Mouse (Mus musculus) left cerebral cortex, postnatal 10 days (tissue): ENCODE data around the gene Lmod1. TPM values are rescaled to one million over a fixed set of nuclear protein-coding genes. Genes with fewer than 3 reads are reported as not detected.
A peak's percentile ranks its signal among the peaks of the same experiment; 100 is the strongest.

Experiments
- DNase-seq, 2 experiments: peaks; one replicate each; pipeline ENCODE4 v3.0.0; 2021 to 2022; ENCODE audit warnings: low spot score in 2 of 2, mixed read lengths in 1 of 2; ENCODE audit errors: extremely low spot score in 1 of 2
- intact Hi-C: fragments of 180-260 bp; cut with DNase I; formaldehyde crosslinking; loops from one replicate; pipeline ENCODE4 v1.15.1; 2025
- total RNA-seq, 2 experiments: library from RNA; stranded (reverse); gene quantifications; 2 replicates each; pipeline ENCODE4 v1.2.3; 2021

Lmod1 gene
- under 1 TPM; 0.36 to 0.54 TPM for total RNA-seq

- DNase-seq, result peak in 1 of 2 experiments; percentile 75
Measured at GRCm38 (mm10) chr1:135324571-135324970, at the start of gene Lmod1. Lmod1 (plus strand) TSS chr1:135324807.

GRCm38 (mm10) chr1:135280646-135281045 lies 44.0 kb upstream of the Lmod1 start:
- DNase-seq, result peak; percentile 61 to 85
- intact Hi-C loops, result loop anchor here (5.0 kb wide), 1 partner anchor 87 kb away; no protein-coding TSS in a partner anchor

More at GRCm38 (mm10) chr1:135324571-135324970, at the start of gene Lmod1:
- intact Hi-C loops, result no loop called here

GRCm38 (mm10) chr1:135281841-135282240 lies 42.8 kb upstream of the Lmod1 start:
- intact Hi-C loops, result loop anchor here (5.0 kb wide), 1 partner anchor 85 kb away; no protein-coding TSS in a partner anchor
- no peak for DNase-seq

- no peak for DNase-seq
- intact Hi-C loops, result loop anchor here (5.0 kb wide), 1 partner anchor 85 kb away; no protein-coding TSS in a partner anchor
Measured at GRCm38 (mm10) chr1:135282536-135283286, 41.9 kb upstream of the Lmod1 start.

- DNase-seq, result peak in 1 of 2 experiments; percentile 65
- intact Hi-C loops, result loop anchor here (5.0 kb wide), 1 partner anchor 84 kb away; no protein-coding TSS in a partner anchor
Measured at GRCm38 (mm10) chr1:135283287-135283825, 41.3 kb upstream of the Lmod1 start.

- intact Hi-C loops, result loop anchor here (5.0 kb wide), 1 partner anchor 83 kb away; no protein-coding TSS in a partner anchor
- peak; percentile 48 to 87 for DNase-seq
Measured at GRCm38 (mm10) chr1:135283826-135284291, 40.7 kb upstream of the Lmod1 start, which contains the start of gene Rnpep. Rnpep (minus strand) TSS chr1:135284084.

- intact Hi-C loops, result no loop called here
- DNase-seq, result no peak
Measured at GRCm38 (mm10) chr1:135286311-135286710, 38.3 kb upstream of the Lmod1 start.

- intact Hi-C loops, result no loop called here
- DNase-seq, result no peak
Measured at GRCm38 (mm10) chr1:135290908-135291307, 33.7 kb upstream of the Lmod1 start.

- DNase-seq, result no peak
- intact Hi-C loops, result no loop called here
Measured at GRCm38 (mm10) chr1:135311356-135311755, 13.3 kb upstream of the Lmod1 start.

- intact Hi-C loops, result loop anchor here (2.0 kb wide), 1 partner anchor 57 kb away; no protein-coding TSS in a partner anchor
- DNase-seq, result no peak
Measured at GRCm38 (mm10) chr1:135312201-135312600, 12.4 kb upstream of the Lmod1 start.

GRCm38 (mm10) chr1:135313284-135314031 lies 11.1 kb upstream of the Lmod1 start, which contains the start of gene Timm17a:
Timm17a (minus strand) TSS chr1:135313778.
- DNase-seq, result peak; percentile 95
- intact Hi-C loops, result loop anchor here (2.0 kb wide), 1 partner anchor 55 kb away; no protein-coding TSS in a partner anchor

GRCm38 (mm10) chr1:135323367-135323901 lies 1.2 kb upstream of the Lmod1 start:
- no peak for DNase-seq
- intact Hi-C loops, result no loop called here

GRCm38 (mm10) chr1:135325934-135326333 lies 1.3 kb downstream of the Lmod1 start:
- DNase-seq, result no peak
- intact Hi-C loops, result no loop called here

GRCm38 (mm10) chr1:135328368-135328767 lies 3.8 kb downstream of the Lmod1 start:
- DNase-seq, result no peak
- intact Hi-C loops, result no loop called here

GRCm38 (mm10) chr1:135330578-135330977 lies 6.0 kb downstream of the Lmod1 start:
- intact Hi-C loops, result no loop called here
- no peak for DNase-seq

GRCm38 (mm10) chr1:135341947-135342346 lies 17.3 kb downstream of the Lmod1 start:
- intact Hi-C loops, result no loop called here
- no peak for DNase-seq

- intact Hi-C loops, result no loop called here
- no peak for DNase-seq
Measured at GRCm38 (mm10) chr1:135344026-135344425, 19.4 kb downstream of the Lmod1 start.

GRCm38 (mm10) chr1:135346891-135347290 lies 22.3 kb downstream of the Lmod1 start:
- intact Hi-C loops, result no loop called here
- no peak for DNase-seq
